Mouse (Mus musculus): ENCODE measurements around the gene Tmod2. TPM values are rescaled to one million over a fixed set of nuclear protein-coding genes. Genes with fewer than 3 reads are reported as not detected.
"Not testable (repeated sequence)": the region's sequence is repeated elsewhere in the genome, so short reads cannot be mapped to it uniquely, and the experiment has no call there.

Gene Tmod2
- 1 to 10 TPM; 3.7 to 5.0 TPM for total RNA-seq (2021)
- long read RNA-seq, experiment 1, partial matches to known transcripts = 0 of 1 reads
- long read RNA-seq, experiment 1, other reads (novel, unspliced or antisense) = 1 of 1 reads
- long read RNA-seq, experiment 2, partial matches to known transcripts = 0 of 1 reads
- long read RNA-seq, experiment 2, other reads (novel, unspliced or antisense) = 1 of 1 reads

- peak; percentile 25 for DNase-seq (ENCODE audit: low spot score)
These were observed at the start of gene Tmod2 for GRCm38 (mm10) chr9:75610571-75611493. Tmod2 (minus strand) TSS chr9:75611325.

GRCm38 (mm10) chr9:75660917-75661316 lies 49.8 kb upstream of the Tmod2 start:
- no peak for DNase-seq (ENCODE audit: low spot score)

GRCm38 (mm10) chr9:75656456-75656855 lies 45.3 kb upstream of the Tmod2 start:
- peak; percentile 63 for DNase-seq (ENCODE audit: low spot score)

DNA sequence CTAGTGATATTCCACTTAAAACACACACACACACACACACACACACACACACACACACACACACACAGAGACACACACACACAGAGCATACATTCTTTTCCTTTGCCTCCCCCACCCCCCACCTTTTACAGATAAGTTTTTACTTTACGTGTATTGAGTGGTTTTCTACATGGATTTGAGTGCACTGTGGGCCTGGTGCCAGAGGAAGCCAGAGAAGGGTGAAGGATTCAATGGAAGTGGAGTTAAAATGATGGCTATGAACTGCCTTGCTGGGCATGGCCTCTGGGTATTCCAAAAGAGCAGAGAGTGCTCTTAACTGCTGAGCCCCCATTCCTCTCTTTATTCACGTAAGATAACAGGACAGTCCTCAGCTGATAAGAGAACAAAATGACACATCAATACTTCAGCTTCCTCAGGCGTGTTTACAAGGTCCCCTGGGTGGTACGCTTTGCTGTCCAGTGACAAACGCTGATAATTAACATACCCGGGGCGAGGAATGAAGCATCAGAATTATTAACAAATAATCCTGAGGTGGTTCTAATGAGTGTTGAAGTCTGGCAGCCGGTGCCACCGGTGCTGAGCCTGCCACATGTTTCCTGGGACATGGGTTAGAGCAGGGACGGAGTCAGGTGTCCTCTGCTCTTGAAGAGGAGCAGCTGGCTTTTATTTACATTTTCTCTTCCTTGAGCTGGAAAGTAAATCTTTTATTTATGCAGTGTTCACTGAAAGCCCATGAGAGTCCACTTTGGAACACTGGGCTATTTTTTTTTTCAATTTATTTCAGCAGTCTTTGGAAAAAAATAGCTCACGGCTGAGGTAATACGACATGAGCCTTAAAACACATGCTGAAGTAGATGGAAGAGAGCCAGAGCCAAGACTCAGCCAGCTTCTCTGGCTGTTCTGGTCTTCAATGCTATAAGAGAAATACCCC lies 43.1 kb upstream of the Tmod2 start:
- peak; percentile 74 for DNase-seq (ENCODE audit: low spot score)

- DNase-seq (ENCODE audit: low spot score) = no peak
These were observed 34.3 kb upstream of the Tmod2 start for GRCm38 (mm10) chr9:75645405-75645804.

DNA sequence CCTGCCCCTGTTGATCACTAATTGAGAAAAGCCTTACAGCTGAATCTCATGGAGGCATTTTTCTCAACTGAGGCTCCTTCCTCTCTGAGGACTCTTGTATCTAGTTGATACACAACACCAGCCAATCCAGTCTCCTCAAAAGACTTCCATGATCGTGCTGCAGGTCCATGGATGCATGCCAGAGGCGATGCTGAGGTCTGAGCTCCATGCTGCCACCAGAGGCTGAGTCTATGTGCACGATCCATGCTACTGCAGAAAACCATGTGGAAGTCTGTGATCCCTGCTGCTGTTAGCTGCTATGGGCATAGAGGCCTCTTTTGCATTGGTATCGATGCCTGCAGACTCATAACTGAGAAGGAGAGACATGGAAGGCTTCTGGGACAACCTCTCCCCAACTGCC lies 23.1 kb upstream of the Tmod2 start:
- DNase-seq (ENCODE audit: low spot score) = no peak

GRCm38 (mm10) chr9:75633603-75634002 lies 22.5 kb upstream of the Tmod2 start:
- no peak for DNase-seq (ENCODE audit: low spot score)

- DNase-seq (ENCODE audit: low spot score) = no peak
These were observed 21.8 kb upstream of the Tmod2 start for GRCm38 (mm10) chr9:75632902-75633301.

- no peak for DNase-seq (ENCODE audit: low spot score)
These were observed 21.0 kb upstream of the Tmod2 start for GRCm38 (mm10) chr9:75632111-75632510.

GRCm38 (mm10) chr9:75630823-75631454 lies 19.8 kb upstream of the Tmod2 start:
- no peak for DNase-seq (ENCODE audit: low spot score)

GRCm38 (mm10) chr9:75626308-75626604 lies 15.1 kb upstream of the Tmod2 start:
- DNase-seq (ENCODE audit: low spot score) = no peak

DNA sequence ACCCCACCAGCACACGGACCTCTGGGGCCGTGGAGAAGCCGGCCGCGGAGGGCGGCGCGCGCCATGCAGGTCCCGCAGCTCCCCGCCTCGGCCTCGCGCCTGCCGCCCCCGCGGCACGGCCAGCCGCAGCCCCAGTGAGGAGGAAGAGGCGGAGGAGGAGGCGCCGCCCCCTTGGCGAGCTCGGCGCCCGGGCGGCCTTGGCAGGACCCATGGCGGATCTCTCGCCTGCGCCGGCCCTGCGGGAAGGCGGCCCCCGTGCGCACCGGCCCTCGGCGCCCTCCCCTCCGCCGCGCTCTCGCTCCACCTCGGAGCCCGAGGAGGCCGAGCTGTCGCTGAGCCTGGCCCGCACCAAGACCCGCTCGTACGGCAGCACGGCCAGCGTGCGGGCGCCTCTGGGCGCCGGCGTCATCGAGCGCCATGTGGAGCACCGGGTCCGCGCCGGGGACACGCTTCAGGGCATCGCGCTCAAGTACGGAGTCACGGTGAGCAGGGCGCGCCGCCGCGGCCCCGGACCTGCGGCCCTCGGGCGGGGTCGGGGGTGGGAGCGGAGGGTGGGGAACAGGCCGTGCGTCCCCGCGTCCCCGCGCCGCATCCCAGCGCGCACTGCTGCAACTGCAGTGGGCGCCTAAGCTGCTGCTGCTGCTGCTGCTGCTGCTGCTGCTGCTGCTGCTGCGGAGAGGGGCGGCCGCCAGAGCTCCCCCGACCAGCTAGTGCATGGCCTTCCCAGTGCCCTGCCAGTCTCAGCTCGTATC lies 14.6 kb upstream of the Tmod2 start, which contains the start of gene Lysmd2:
Gene Lysmd2, plus strand, starts transcription at position 186 of the 752 bp plus-strand sequence.
- peak; percentile 72 for DNase-seq (ENCODE audit: low spot score)

GRCm38 (mm10) chr9:75624983-75625555 lies 13.9 kb upstream of the Tmod2 start:
- no peak for DNase-seq (ENCODE audit: low spot score)

- no peak for DNase-seq (ENCODE audit: low spot score)
These were observed 10.3 kb upstream of the Tmod2 start for GRCm38 (mm10) chr9:75621428-75621827.

GRCm38 (mm10) chr9:75619761-75620160 lies 8.6 kb upstream of the Tmod2 start:
- DNase-seq (ENCODE audit: low spot score) = not testable (repeated sequence)

GRCm38 (mm10) chr9:75618836-75619400 lies 7.8 kb upstream of the Tmod2 start:
- no peak for DNase-seq (ENCODE audit: low spot score)

- no peak for DNase-seq (ENCODE audit: low spot score)
These were observed 5.4 kb upstream of the Tmod2 start for GRCm38 (mm10) chr9:75616560-75616959.

DNA sequence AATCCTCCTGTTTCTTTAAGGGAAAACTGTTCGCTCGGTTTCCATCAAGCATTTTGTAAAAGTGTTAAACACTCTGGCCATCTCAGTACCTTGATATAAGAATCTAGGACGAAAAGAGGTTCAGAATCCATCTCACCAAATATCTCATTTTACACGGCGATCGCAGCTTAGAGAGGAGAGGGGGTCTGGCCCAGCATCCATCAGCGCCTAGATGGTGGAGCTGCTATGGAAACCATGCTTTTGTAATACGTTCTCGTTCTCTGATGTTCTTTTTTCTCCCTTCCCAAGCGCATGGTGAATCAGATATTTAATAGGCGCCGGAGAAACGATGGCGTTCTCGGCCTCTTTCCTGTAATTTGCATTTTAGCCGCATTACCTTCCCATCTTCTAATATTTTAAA lies 1.2 kb downstream of the Tmod2 start:
- no peak for DNase-seq (ENCODE audit: low spot score)

- no peak for DNase-seq (ENCODE audit: low spot score)
These were observed 1.6 kb downstream of the Tmod2 start for GRCm38 (mm10) chr9:75609505-75609904.

DNA sequence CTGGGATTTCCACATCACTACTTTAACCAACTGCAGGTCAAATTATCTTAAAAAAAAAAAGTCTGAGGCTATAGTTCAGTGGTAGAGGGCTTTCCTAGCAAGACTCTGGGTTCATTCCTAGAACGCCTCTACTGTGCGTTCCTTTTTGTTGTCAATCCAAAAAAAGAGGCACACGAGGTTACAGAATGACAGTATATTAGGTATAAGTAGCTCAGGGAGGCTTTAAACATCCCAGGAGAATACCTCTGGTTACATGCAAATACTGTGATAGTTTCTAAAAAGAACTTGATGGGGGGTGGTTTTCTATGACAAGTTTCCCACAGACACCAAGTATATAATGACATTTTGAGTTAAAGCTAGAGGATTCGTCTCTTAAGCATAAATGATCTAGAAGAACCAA lies 3.6 kb downstream of the Tmod2 start:
- DNase-seq (ENCODE audit: low spot score) = no peak
